Mouse (Mus musculus): ENCODE results near the gene Gm11239. TPM values are rescaled to one million over a fixed set of nuclear protein-coding genes. Genes with fewer than 3 reads are reported as not detected.
"Not testable (repeated sequence)": the region's sequence is repeated elsewhere in the genome, so short reads cannot be mapped to it uniquely, and the experiment has no call there.

Gene Gm11239
- not detected for total RNA-seq (2022)

GRCm38 (mm10) chr4:73668054-73668453 is at the start of gene Gm11239:
Gm11239 (plus strand) TSS chr4:73668354.
- not testable (repeated sequence) for DNase-seq

GRCm38 (mm10) chr4:73622684-73623083 is 45.5 kb upstream of the Gm11239 start, which contains the start of gene Gm11237:
Gm11237 (plus strand) TSS chr4:73622984.
- DNase-seq: not testable (repeated sequence)

GRCm38 (mm10) chr4:73637821-73638220 is 30.3 kb upstream of the Gm11239 start, which contains the start of gene Gm11236:
Gm11236 (plus strand) TSS chr4:73638121.
- DNase-seq: not testable (repeated sequence)

- not testable (repeated sequence) for DNase-seq
Measured at GRCm38 (mm10) chr4:73661864-73662263, 6.3 kb upstream of the Gm11239 start.

GRCm38 (mm10) chr4:73683216-73683615 is 15.1 kb downstream of the Gm11239 start, which contains the start of gene Gm428:
Gm428 (plus strand) TSS chr4:73683516.
- not testable (repeated sequence) for DNase-seq

- DNase-seq: no peak
Measured at GRCm38 (mm10) chr4:73718761-73719160, 50.6 kb downstream of the Gm11239 start.

- no peak for DNase-seq
Measured at GRCm38 (mm10) chr4:73719819-73720218, 51.7 kb downstream of the Gm11239 start.

Other genes starting within 250 kb of the Gm11239 start
- not detected for gene Gm11238, start 60.5 kb upstream of the Gm11239 start, total RNA-seq (2022)
- gene Gm11237, start 45.4 kb upstream of the Gm11239 start, total RNA-seq (2022): not detected
- gene Gm11236, start 30.2 kb upstream of the Gm11239 start, total RNA-seq (2022): not detected
- gene Gm428, start 15.2 kb downstream of the Gm11239 start, total RNA-seq (2022): not detected
- gene Rasef, start 122.6 kb downstream of the Gm11239 start, total RNA-seq (2022): under 1 TPM in 2 of 4 experiments, not detected in 2; 0.03 to 0.09 TPM
- not detected for gene Gm11758, start 207.9 kb downstream of the Gm11239 start, total RNA-seq (2022)
- not detected for gene Gm11757, start 222.8 kb downstream of the Gm11239 start, total RNA-seq (2022)
- not detected for gene Gm13871, start 237.6 kb downstream of the Gm11239 start, total RNA-seq (2022)

Data from adrenal gland, adult 8-10 months (tissue).